Mouse (Mus musculus) liver, postnatal 0 days (tissue): Measurements from ENCODE around the gene Reg1.

Source experiments
- CTCF ChIP-seq: sonication (generic); IDR thresholded peaks from 2 replicates; pipeline ENCODE4 v1.5.1; 2016; ENCODE audit warnings: antibody characterized with exemption, low read depth
- EP300 ChIP-seq: IDR thresholded peaks from 2 replicates; pipeline ENCODE4 v1.6.1; 2016; ENCODE audit warnings: antibody characterized with exemption, low read depth, mild to moderate bottlenecking

DNA sequence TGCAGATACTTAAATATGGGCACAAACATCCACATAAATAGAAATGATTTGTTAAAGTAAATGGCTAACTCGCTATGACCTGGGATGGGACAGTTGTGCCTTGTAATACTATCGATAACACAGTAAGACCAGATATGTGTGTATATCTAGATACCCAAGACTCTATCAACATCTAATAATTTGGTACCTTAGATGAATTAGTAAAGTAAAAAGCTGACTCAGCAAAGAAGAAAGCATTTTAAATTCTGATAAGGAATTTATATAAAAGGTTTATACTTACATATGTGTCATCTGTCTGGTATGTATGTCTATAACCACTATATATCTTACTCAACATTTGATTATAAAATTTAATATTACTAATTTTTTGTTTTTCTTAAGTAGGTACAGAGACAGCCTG, 30.3 kb downstream of the Reg1 start:
- TF ChIP-seq CTCF (no peak), EP300 (no peak)
